Mouse (Mus musculus) naive thymus-derived CD4-positive, alpha-beta T cell, adult 2 months (primary cell): Measurements from ENCODE around the gene Crybb1.

Source experiments
- DNase-seq: peaks from one replicate; pipeline ENCODE4 v3.0.0-alpha.2; 2011; ENCODE audit warnings: low read depth

The Crybb1 gene

GRCm38 (mm10) chr5:112302310-112302709, 46.7 kb downstream of the Crybb1 start:
- DNase-seq = no peak

- DNase-seq = no peak
These were observed 50.2 kb downstream of the Crybb1 start for GRCm38 (mm10) chr5:112305842-112306241.

- DNase-seq = no peak
These were observed 57.7 kb downstream of the Crybb1 start for GRCm38 (mm10) chr5:112313222-112313885.

GRCm38 (mm10) chr5:112316468-112316867, 60.9 kb downstream of the Crybb1 start:
- DNase-seq = no peak

- no peak for DNase-seq
These were observed 61.7 kb downstream of the Crybb1 start for GRCm38 (mm10) chr5:112317328-112317727.
